Mouse (Mus musculus): ENCODE measurements around the gene Gm17334. TPM values are rescaled to one million over a fixed set of nuclear protein-coding genes. Genes with fewer than 3 reads are reported as not detected.

Gm17334 gene
- polyA plus RNA-seq, 1 experiment from 2014 or later = not detected

DNA sequence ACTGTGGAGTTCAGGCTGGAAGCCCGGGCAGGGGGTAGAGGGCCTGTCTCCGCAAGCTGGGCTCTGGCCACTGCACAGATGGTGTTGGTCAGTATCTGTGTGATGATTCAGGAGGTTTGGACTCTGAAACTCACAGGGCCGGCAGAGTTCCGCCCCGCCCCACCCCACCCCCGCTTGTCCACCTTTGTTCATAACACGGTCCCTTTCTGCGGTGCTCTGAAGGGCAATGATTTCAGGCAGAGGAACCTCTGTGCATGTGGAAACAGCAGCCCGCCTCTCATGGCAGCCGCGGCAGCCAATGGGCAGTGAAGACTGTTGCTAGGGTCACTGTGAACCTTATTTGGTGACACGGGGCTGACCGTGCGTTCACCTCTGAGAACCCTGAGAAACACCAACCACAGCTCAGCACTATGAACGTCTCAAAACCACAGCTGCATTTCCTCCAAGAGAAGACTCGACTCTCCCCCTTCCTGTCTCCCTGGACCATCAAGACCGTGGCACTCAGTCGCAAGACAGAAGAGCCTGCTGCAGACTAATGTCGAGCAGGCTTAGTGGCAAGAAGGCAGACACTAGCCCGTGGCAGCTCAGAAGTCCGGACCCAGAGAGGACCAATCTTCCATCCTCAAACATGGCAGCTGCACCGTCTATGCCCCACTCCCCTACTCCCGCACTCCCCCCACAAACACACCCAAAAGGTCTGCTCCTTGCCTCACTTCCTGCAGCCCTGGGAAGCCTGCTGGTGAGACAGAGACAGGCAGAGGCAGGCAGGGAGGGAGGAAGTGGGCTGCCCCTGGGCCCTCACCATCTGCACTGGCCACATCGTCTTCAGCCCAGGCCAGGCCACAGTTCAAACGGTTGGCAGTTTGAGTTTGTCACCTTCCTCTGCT, 21.9 kb upstream of the Gm17334 start:
- 79% methylated on average over 25 of the region's 25 CpGs for WGBS
- no peak overlapping the region for H3K27ac ChIP-seq

DNA sequence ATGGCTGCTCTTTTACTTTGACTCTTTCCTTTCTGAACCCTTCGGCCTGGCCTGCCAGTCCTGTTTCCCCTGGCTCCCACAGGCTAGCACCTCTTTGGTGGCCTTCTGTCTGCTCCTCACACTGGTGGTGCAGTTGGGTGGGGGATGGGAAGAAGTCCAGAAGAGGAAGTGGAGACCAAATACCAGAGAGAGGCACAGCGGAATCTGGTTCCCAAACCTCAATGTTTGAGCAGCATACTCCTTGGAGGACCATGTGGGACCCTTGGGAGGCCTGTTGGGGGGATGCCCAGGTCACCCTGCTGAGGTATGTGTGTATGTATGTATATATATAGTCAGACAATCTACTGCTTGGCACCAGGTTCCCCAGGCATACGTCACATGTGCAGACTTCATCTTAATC, 21.0 kb upstream of the Gm17334 start:
- WGBS = 76% methylated on average over 3 of the region's 3 CpGs
- Histone ChIP-seq H3K9me3 (replicated peaks) (no peaks in the 10 kb centered on the region), H3K27ac (no peak overlapping the region), H3K4me2 (no peak overlapping the region), H3K27me3 (no peaks in the 10 kb centered on the region), H3K36me3 (ENCODE audit: poor library complexity, severe bottlenecking) (no peaks in the 10 kb centered on the region), H3K4me1 (no peaks in the 10 kb centered on the region), H3K4me3 (no peak overlapping the region), H3K9ac (no peak overlapping the region)
- ATAC-seq = no peak

More for the DNA sequence above, 21.9 kb upstream of the Gm17334 start:
- Histone ChIP-seq H3K36me3 (ENCODE audit: poor library complexity, severe bottlenecking) (no peaks in the 10 kb centered on the region), H3K4me2 (no peak overlapping the region), H3K9me3 (replicated peaks) (no peaks in the 10 kb centered on the region), H3K4me3 (no peak overlapping the region), H3K9ac (no peak overlapping the region), H3K27me3 (no peaks in the 10 kb centered on the region), H3K4me1 (no peaks in the 10 kb centered on the region)
- ATAC-seq = no peak

GRCm38 (mm10) chr11:53792986-53793385, 20.0 kb upstream of the Gm17334 start:
- H3K9me3 ChIP-seq (replicated peaks) = no peaks in the 10 kb centered on the region
- no peak overlapping the region for H3K27ac ChIP-seq
- no peak overlapping the region for H3K4me2 ChIP-seq
- no peaks in the 10 kb centered on the region for H3K4me1 ChIP-seq
- no peak overlapping the region for H3K9ac ChIP-seq
- H3K4me3 ChIP-seq = no peak overlapping the region
- H3K27me3 ChIP-seq = no peaks in the 10 kb centered on the region
- H3K36me3 ChIP-seq (ENCODE audit: poor library complexity, severe bottlenecking) = no peaks in the 10 kb centered on the region
- WGBS = 75% methylated on average over 3 of the region's 3 CpGs
- ATAC-seq = no peak

DNA sequence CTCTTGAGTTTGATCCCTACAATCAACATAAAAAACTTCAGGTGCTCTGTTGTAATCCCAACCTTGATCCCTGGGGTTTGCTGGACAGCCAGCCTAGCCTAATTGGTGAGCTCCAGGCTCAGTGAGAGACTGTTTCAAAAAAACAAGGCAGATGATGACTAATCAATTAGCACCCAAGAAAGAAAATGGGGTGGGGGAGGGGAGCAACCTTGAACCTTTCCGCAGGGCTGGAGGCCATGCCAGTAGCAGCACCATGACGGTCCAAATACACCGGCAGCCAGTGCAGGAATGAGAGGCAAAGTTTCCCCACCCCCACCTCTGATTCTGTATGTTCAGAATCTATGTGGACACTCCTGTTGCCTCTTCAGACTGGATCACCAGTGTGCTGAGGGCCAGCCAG, 16.3 kb upstream of the Gm17334 start:
- 71% methylated on average over 3 of the region's 3 CpGs for WGBS
- H3K36me3 ChIP-seq (ENCODE audit: poor library complexity, severe bottlenecking) = no peaks in the 10 kb centered on the region

DNA sequence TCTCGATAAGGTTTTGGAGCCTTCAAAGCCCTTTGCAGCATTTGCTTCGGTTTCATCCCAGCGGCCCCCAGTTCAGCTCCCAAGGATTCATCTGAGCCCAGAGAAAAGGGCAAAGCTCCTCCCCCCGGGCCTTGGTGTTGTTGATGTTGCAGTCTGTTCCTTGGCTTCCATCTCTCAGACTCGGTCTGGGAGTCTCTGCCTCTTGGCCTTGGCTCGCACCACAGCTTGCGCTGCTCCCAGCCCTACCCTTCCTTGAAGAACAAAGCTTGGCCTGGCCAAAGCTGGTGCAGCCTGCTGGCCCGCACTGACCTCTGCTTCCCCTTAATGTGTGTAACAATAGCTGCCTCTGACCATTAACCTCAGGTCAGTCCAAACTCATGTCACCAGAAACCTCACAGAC, 15.2 kb upstream of the Gm17334 start:
- WGBS = 74% methylated on average over 8 of the region's 8 CpGs
- Histone ChIP-seq H3K4me1 (no peaks in the 10 kb centered on the region), H3K27ac (no peak overlapping the region), H3K36me3 (ENCODE audit: poor library complexity, severe bottlenecking) (no peaks in the 10 kb centered on the region), H3K4me2 (no peak overlapping the region), H3K4me3 (no peak overlapping the region), H3K9me3 (replicated peaks) (no peaks in the 10 kb centered on the region), H3K27me3 (no peaks in the 10 kb centered on the region), H3K9ac (no peak overlapping the region)
- no peak for ATAC-seq

More for the DNA sequence above, 16.3 kb upstream of the Gm17334 start:
- H3K4me2 ChIP-seq = no peak overlapping the region
- H3K4me1 ChIP-seq = no peaks in the 10 kb centered on the region
- no peak for ATAC-seq
- H3K4me3 ChIP-seq = no peak overlapping the region
- H3K27me3 ChIP-seq = no peaks in the 10 kb centered on the region
- H3K27ac ChIP-seq = no peak overlapping the region
- no peak overlapping the region for H3K9ac ChIP-seq
- no peaks in the 10 kb centered on the region for H3K9me3 ChIP-seq (replicated peaks)

- Histone ChIP-seq H3K36me3 (ENCODE audit: poor library complexity, severe bottlenecking) (no peaks in the 10 kb centered on the region), H3K4me1 (no peaks in the 10 kb centered on the region), H3K27me3 (no peaks in the 10 kb centered on the region), H3K9me3 (replicated peaks) (no peaks in the 10 kb centered on the region), H3K4me3 (no peak overlapping the region), H3K27ac (no peak overlapping the region), H3K9ac (no peak overlapping the region), H3K4me2 (no peak overlapping the region)
- 84% methylated on average over 13 of the region's 13 CpGs for WGBS
- ATAC-seq = no peak
Observed at GRCm38 (mm10) chr11:53786058-53787031, 13.4 kb upstream of the Gm17334 start.

DNA sequence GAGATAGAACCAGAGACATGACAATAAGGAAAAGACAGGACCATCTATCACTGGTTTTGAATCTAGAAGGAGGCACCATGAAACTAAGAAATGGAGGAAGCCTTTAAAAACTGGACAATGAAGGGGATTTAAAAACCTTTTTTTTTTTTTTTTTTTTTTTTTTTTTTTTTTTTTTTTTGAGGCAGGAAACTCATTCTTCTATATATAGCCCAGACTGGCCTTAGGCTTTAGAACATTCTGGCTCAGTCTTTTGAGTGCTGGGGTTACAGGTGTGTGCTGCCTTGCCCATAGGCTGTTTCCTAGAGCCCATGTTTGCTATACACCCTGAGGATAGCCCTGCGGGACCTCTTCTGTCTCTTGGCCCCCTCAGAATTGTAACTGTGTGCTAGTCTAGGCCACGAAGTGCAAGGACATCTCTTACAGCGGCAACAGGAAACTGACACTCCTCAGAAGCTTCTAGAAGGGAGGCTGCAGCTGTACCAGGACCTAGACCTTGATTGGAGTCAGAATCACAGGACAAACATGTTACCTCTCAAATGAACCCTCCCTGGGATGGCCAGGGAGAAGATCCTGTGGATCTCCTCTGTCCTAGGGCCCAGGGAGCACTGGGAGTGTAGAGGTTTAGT, 12.4 kb upstream of the Gm17334 start:
- Histone ChIP-seq H3K27ac (no peak overlapping the region), H3K4me2 (no peak overlapping the region), H3K36me3 (ENCODE audit: poor library complexity, severe bottlenecking) (no peaks in the 10 kb centered on the region), H3K4me3 (no peak overlapping the region), H3K9ac (no peak overlapping the region), H3K4me1 (no peaks in the 10 kb centered on the region), H3K27me3 (no peaks in the 10 kb centered on the region), H3K9me3 (replicated peaks) (no peaks in the 10 kb centered on the region)
- 91% methylated on average over 3 of the region's 3 CpGs for WGBS
- no peak for ATAC-seq

GRCm38 (mm10) chr11:53783288-53783687, 10.3 kb upstream of the Gm17334 start:
- ATAC-seq = no peak
- no peak overlapping the region for H3K9ac ChIP-seq
- WGBS = 92% methylated on average over 9 of the region's 9 CpGs
- no peaks in the 10 kb centered on the region for H3K9me3 ChIP-seq (replicated peaks)
- H3K4me3 ChIP-seq = no peak overlapping the region
- no peak overlapping the region for H3K4me2 ChIP-seq
- no peaks in the 10 kb centered on the region for H3K36me3 ChIP-seq (ENCODE audit: poor library complexity, severe bottlenecking)
- H3K27ac ChIP-seq = no peak overlapping the region
- no peaks in the 10 kb centered on the region for H3K27me3 ChIP-seq
- no peaks in the 10 kb centered on the region for H3K4me1 ChIP-seq

GRCm38 (mm10) chr11:53781964-53782363, 9.0 kb upstream of the Gm17334 start:
- Histone ChIP-seq H3K9ac (no peak overlapping the region), H3K27me3 (no peaks in the 10 kb centered on the region), H3K4me3 (no peak overlapping the region), H3K4me1 (no peaks in the 10 kb centered on the region), H3K36me3 (ENCODE audit: poor library complexity, severe bottlenecking) (no peaks in the 10 kb centered on the region), H3K4me2 (no peak overlapping the region), H3K9me3 (replicated peaks) (no peaks in the 10 kb centered on the region), H3K27ac (no peak overlapping the region)
- 89% methylated on average over 7 of the region's 7 CpGs for WGBS
- ATAC-seq = no peak

GRCm38 (mm10) chr11:53781201-53781775, 8.3 kb upstream of the Gm17334 start:
- no peak overlapping the region for H3K4me3 ChIP-seq
- H3K36me3 ChIP-seq (ENCODE audit: poor library complexity, severe bottlenecking) = 0 out of 2 replicates have a peak, but pooled peaks cover 5% of the 10 kb centered on the region
- ATAC-seq = no peak
- no peak overlapping the region for H3K4me2 ChIP-seq
- no peaks in the 10 kb centered on the region for H3K4me1 ChIP-seq
- H3K27me3 ChIP-seq = no peaks in the 10 kb centered on the region
- 84% methylated on average over 4 of the region's 4 CpGs for WGBS
- H3K27ac ChIP-seq = no peak overlapping the region
- H3K9me3 ChIP-seq (replicated peaks) = no peaks in the 10 kb centered on the region
- H3K9ac ChIP-seq = no peak overlapping the region

GRCm38 (mm10) chr11:53780262-53780661, 7.3 kb upstream of the Gm17334 start:
- Histone ChIP-seq H3K36me3 (ENCODE audit: poor library complexity, severe bottlenecking) (0 out of 2 replicates have a peak, but pooled peaks cover 9% of the 10 kb centered on the region), H3K4me1 (no peaks in the 10 kb centered on the region), H3K4me3 (no peak overlapping the region), H3K9me3 (replicated peaks) (no peaks in the 10 kb centered on the region), H3K9ac (no peak overlapping the region), H3K4me2 (no peak overlapping the region), H3K27ac (no peak overlapping the region), H3K27me3 (no peaks in the 10 kb centered on the region)
- no peak for ATAC-seq
- 65% methylated on average over 3 of the region's 3 CpGs for WGBS

All from forebrain, embryonic 13.5 days (tissue).